Mouse (Mus musculus) C3H10T1/2 (cell line): ENCODE data around the gene Rnaset2b. TPM values are rescaled to one million over a fixed set of nuclear protein-coding genes. Genes with fewer than 3 reads are reported as not detected.

Experiments used
- polyA plus RNA-seq, 2 experiments: library from polyadenylated mRNA; unstranded; fragments of >200 nt; fragmentation: generic; extraction: Trizol; gene quantifications; one replicate each; pipeline ENCODE4 v1.2.1; 2012; ENCODE audit warnings: missing spikeins in 2 of 2

Gene Rnaset2b
- 10 to 100 TPM; 41.7 to 77.3 TPM for polyA plus RNA-seq

DNA sequence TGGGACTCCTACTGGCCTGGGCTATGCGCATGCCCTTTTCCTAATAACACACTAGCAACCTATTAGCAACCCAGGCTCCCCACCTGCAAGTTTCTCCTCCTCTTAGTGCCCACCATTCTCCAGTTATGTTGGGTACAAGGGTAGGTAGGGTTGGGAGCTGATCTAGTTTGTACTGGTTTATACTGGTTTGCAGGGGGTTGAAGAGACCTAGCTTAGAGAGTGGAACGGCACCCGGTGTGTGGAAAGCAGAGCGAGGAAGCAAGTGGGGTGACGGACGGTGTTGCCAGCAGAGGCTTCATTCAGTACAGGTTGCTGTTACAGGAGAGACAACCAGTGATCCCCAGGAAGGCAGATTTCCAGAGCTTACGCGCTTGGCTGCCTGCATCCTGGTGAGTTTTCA is at the start of gene Rnaset2b:
Gene Rnaset2b (plus strand): TSS at position 301 of the 400 bp plus-strand sequence.

DNA sequence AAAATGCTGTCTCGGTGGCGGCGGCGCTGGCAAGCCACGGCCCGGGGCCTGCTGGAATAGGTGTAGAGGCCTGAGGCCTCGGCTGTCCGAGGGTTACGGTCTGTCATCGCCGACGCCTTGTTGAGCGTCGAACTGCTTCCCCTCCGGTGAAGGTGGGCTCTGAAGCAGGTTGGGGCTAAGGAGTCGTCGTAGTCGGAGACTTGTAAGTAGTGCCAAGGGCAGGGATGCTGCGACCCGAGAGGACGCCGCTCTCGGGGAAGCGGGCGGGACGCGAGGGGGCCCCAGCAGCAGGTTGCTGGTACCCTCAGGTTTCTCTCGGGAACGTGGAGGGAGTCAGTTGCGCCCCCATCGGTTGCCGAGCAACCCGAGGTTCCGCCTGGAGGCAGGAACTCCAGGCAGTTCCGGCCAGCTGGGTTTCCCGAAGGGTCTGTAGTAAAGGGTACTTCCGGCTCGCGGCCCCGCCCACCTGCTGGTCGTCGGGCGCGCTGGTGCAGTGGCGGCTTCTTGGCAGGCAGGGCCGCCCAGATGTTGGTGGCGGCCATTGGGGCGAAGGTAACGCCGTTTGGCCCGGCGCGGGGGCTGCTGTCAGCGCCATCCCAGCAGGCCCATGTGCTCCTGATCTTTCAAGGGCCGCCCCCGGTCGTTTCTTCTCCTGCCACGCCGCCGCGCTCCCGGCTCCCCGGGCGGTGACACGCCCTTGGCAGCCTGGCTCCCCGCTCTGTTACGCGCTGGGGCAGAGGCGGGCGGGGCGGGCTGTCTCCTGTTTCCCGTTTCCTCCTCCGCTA is 22.3 kb upstream of the Rnaset2b start, which contains the start of gene Rsph3b:
Gene Rsph3b (minus strand): TSS at position 699 of the 785 bp plus-strand sequence.

DNA sequence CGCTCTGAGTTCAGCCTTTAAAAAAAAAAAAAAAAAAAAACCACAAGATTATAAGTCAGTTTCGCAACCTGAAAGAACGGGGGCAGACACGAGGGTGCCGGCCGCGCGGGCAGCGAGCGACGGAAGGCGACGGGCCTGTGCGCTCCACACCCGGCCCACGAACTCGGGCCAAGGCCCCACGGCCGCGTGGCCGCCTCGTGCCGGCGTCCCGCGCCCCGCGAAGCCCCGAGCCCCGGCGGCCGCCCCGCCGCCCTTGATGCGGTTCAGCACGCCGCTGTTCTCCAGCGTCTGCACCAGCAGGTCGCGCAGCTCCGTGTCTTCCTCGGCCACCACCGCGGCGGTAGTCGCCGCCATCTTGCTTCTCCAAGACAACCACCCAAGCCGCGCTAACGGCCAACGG is 9.7 kb upstream of the Rnaset2b start, which contains the start of gene Tagap1:
Gene Tagap1 (minus strand): TSS at position 381 of the 400 bp plus-strand sequence.

DNA sequence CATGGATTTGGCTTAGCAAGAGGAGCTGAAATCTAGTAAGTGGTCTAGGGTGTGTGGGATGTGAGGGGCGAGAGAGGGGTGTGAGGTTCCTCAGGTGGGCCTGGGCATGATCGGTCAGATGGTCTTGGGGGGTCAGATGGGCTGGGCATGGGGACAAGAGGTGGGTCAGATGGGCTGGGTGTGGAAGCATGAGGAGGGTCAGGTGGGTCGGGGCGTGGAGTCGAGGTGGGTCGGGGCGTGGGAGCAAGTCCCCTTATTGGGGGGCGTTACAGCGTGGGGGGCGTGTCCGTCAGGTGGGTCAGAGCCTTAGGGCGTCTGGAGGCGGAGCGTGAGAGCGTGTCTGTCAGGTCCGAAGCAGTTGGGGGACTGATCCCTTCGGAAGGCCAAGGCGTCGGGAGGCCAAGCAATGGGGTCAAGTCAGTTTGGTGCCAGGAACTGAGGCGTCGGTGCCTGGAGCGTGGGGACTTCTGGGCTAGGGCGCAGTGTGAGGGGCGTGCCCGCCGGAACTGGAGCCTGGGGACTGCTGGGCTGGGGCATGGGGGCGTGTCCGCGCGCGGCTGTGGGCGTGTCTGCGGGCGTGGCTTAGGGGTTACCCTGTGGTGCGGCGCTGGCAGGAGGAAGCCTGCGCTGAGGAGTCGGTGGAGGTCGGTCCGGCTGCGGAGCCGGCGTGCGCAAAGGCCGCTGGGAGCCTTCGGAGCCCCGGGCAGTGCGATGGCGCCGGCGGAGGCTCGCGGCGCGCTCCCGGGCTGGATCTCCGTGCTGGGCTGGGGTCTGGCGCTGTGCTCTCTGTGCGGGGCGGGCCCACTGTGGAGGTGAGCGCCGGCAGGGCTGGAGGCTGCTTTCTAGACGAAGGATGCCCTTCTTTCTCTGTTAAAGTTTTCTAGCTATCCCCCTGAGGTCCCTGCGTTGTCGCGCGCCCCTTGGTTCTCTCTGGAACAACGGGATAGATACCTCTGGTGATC is 8.1 kb downstream of the Rnaset2b start, which contains the start of gene Gm49721:
Gene Gm49721 (plus strand): TSS at position 618 of the 962 bp plus-strand sequence.

DNA sequence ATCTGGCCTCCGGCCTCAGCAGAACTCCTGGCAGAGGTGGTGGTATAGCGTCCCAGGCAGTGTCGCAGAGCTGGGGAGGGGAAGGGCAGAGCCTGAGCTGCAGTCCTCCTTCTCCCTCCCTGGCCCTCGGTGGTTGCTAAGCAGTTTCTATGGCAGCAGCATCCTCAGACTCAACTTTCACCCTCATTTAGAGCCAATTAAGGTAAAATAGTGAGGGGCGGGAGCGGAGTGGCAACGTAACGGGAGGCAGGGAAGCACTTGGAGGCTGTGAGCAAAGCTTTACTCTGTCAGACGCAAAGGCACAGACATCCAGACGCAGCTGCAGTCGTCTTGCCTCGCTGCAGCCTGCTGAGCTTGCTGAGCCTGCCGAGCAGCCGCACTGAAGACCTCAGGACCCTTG is 54.8 kb downstream of the Rnaset2b start, which contains the start of gene Gm1604a:
Gene Gm1604a (plus strand): TSS at position 312 of the 400 bp plus-strand sequence.

Other genes starting within 250 kb of the Rnaset2b start
- under 1 TPM; 0.08 to 0.17 TPM for gene Ezr, start 187.8 kb upstream of the Rnaset2b start, polyA plus RNA-seq
- 1 to 10 TPM in 1 of 2 experiments, under 1 TPM in 1; 0.41 to 1.5 TPM for gene Rsph3b, start 22.0 kb upstream of the Rnaset2b start, polyA plus RNA-seq
- gene Tagap1, start 9.5 kb upstream of the Rnaset2b start, polyA plus RNA-seq, result 1 to 10 TPM in 1 of 2 experiments, under 1 TPM in 1; 0.99 to 9.6 TPM
- not detected for gene Gm49721, start 8.3 kb downstream of the Rnaset2b start, polyA plus RNA-seq
- gene Gm1604a, start 54.9 kb downstream of the Rnaset2b start, polyA plus RNA-seq, result not detected
- gene Rps6ka2, start 199.5 kb downstream of the Rnaset2b start, polyA plus RNA-seq, result 1 to 10 TPM; 3.6 to 4.2 TPM